Mouse (Mus musculus) liver, embryonic 13.5 days (tissue): ENCODE results near the gene Gm8180. TPM values are rescaled to one million over a fixed set of nuclear protein-coding genes. Genes with fewer than 3 reads are reported as not detected.

Experiments used
- polyA plus RNA-seq: library from polyadenylated mRNA; unstranded; fragments of >200 nt; fragmentation: Nextera tagmentation; extraction: Ambion mirVana; gene quantifications from 2 replicates; pipeline ENCODE4 v1.2.1, GENCODE M21; 2015

Gm8180 gene
- polyA plus RNA-seq, 1 experiment from 2014 or later = not detected

Other genes starting within 250 kb of the Gm8180 start
- gene Gm5799, start 241.2 kb downstream of the Gm8180 start, polyA plus RNA-seq = not detected in 2 replicates
- not detected in 2 replicates for gene Gm17654, start 205.6 kb downstream of the Gm8180 start, polyA plus RNA-seq
- not detected in 2 replicates for gene Gm10375, start 176.7 kb downstream of the Gm8180 start, polyA plus RNA-seq
- gene Gm8165, start 107.5 kb downstream of the Gm8180 start, polyA plus RNA-seq = not detected in 2 replicates
- gene Gm7324, start 86.9 kb downstream of the Gm8180 start, polyA plus RNA-seq = 0.47 and 1.1 TPM in 2 replicates
- not detected in 2 replicates for gene Gm16506, start 57.3 kb downstream of the Gm8180 start, polyA plus RNA-seq
- gene Gm6526, start 36.9 kb downstream of the Gm8180 start, polyA plus RNA-seq = not detected in 2 replicates
- gene Ear1, start 90.8 kb upstream of the Gm8180 start, polyA plus RNA-seq = 9.1 and 12.0 TPM in 2 replicates
- not detected in 2 replicates for gene Ear10, start 138.8 kb upstream of the Gm8180 start, polyA plus RNA-seq
- 9.1 and 11.2 TPM in 2 replicates for gene Gm8113, start 140.6 kb upstream of the Gm8180 start, polyA plus RNA-seq
- gene Ang5, start 172.3 kb upstream of the Gm8180 start, polyA plus RNA-seq = not detected in 2 replicates
- gene Ang6, start 217.5 kb upstream of the Gm8180 start, polyA plus RNA-seq = not detected in 2 replicates